Mouse (Mus musculus) lung, adult 2 months (tissue): ENCODE measurements around the gene Slc38a4.

ENCODE experiments used
- CTCF ChIP-seq: fragments of 200-500 bp; IDR thresholded peaks from 2 replicates; pipeline ENCODE4 v1.5.1; 2011; ENCODE audit warnings: mild to moderate bottlenecking, low read length, control low read depth; ENCODE audit not compliant: insufficient read depth
- POLR2A ChIP-seq: fragments of 200-500 bp; IDR thresholded peaks from 2 replicates; pipeline ENCODE4 v1.6.1; 2011; ENCODE audit warnings: low read depth, mild to moderate bottlenecking, control low read depth, low read length, borderline replicate concordance; ENCODE audit errors: extremely low read depth

DNA sequence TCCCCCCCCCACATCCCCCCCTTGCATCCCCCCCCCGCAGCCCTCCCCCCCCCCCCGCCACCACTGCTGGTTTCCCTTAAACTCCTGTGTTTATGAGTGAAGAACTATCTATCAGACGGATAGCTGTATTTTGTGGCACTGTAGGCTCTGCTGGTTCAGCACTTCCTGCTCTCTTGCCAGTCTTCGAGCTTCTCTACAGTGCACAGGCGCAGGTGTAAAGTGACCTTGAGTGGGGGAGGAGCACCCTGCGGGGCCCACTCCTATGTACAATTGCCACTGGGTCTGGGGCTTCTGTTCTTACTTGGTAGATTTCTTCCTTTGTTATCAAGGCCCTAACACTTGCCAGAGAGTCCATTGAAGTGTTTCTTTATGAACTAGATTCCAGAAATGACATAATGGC is 33.0 kb downstream of the Slc38a4 start:
- TF ChIP-seq CTCF (no peak), POLR2A (no peak)
